Mouse (Mus musculus): ENCODE data around the gene Galnt9.

The Galnt9 gene

DNA sequence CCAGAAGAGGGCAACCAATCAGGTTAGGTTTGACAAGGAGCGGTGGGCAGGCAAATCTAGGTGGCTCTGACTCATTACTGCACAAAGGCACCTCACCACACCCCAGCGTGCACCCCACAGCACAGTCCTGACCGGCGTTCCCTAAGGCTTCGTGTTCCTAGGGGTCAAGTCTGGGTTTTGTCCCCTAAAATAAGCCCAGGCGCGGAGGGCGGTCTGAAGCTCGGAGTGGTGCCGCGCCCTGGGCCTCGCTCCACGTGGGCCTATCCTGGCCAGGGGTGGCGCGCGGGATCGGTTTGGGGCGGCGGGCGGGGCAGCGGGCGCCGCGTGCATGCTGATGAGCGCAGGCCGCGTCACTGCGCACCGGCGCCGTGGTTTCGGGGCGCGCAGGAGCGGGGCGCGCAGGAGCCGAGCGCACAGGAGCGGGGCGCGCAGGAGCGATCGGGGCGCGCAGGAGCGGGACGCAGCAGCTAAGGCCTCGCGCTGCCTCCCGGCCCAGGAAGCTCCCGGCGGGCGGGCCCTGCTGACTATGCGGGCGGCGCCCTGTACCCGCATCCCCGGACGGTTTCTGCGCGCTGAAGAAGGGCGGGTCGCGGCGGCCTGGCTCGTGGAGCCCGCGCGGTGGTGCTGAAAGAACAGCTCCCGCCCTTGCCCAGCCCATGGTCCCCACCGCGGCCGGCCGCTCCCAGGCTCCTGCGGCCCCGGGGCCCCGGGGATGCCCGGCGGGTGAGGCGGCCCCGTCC is at the start of gene Galnt9:
Gene Galnt9 (plus strand): TSS at position 405 of the 740 bp plus-strand sequence.
- DNase-seq (ENCODE audit: low spot score) = no peak

DNA sequence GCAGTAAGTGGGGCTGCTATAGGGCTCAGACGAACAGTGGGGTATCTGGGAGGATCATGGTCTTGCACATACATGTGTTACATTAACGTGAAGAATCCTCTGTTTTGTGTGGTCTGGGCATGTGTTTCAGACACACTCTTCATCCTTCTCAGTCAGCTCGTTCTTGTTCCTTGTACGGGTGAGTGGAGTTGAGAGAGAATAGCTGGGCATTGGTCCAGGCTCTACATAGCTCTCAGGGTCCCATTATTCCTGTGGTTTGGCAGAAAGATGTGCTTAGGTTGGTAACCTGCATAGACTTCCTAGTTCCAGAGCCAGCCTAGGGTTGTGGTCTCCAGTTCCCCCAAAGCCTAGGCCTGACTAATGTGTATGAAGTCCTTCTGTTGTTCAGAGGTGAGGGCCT is 49.8 kb upstream of the Galnt9 start:
- no peak for DNase-seq (ENCODE audit: low spot score)

DNA sequence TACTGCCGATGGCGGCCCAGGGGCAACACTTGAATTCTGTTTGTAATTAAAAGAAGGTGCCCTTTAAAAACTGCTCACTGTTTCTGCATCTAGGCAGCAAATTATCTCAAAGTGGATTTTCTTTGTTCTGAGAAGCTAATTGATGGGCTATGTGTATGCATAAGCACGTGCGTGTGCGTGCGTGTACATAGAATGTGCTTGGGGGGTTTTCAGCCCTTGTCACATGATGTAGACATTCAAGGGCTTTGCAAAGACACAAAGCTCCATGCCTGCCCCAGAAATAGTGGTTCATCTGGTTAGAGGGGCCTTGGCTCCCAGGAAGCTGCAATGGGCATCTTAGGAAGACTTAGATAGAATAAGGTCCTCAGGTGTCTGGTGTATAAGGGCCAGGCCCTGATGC is 49.1 kb upstream of the Galnt9 start:
- no peak for DNase-seq (ENCODE audit: low spot score)

DNA sequence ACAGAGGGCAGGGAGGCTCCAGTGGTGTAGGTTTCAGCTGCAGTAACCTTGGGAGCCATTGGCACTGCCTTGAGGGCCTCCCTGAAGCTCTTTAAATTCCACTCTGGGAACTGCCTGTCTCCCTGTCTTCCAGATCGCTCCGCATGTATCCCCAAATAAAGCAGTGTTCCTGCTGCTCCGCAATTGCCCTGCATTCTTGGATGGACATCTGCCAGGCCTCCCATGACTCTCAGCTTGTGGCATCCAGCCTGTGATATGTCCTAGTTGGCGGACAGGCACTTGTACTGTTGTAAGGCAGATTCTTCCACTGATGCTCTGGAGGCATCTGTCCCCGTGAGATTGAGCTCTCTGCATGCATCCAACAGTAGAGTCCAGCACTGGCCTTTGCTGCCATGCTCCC is 46.6 kb upstream of the Galnt9 start:
- no peak for DNase-seq (ENCODE audit: low spot score)

DNA sequence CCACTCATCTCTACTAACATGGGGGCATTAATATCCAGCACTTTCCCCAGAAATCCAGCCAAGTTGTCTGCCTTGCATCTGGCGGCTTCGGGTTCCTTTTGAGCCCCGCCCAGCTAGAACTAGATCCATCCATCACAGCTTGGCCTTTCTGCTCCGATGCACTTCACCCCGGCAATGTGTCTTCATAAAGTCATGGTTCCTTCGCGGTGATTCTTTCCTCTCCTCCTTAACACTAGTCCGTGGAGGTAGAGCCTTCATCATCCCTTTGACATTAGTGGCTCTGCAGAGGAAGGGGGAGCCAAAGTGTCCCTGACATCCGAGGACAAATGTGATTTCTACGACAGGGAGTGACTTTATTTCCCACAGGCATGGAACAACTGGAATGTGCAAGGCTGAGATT is 46.1 kb upstream of the Galnt9 start:
- DNase-seq (ENCODE audit: low spot score) = no peak

DNA sequence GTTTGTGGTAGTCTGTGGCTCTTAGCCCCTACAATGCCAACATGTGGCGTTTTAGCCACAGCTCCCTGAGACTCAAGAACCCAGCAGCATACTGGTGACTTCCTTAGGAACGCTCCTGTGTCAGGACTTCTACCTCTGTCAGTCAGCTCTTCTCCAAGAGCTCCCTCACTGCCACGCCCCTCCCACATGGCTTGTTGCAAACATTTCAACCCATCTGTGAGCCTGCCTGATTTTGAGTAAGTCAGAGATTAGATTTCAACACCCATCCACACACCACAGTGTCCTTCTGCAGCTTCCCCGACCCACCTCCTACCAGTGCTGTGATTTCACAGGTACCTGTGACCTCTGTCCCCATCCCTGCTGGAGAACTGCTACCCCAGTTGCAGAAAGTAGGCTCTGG is 43.9 kb upstream of the Galnt9 start:
- DNase-seq (ENCODE audit: low spot score) = no peak

DNA sequence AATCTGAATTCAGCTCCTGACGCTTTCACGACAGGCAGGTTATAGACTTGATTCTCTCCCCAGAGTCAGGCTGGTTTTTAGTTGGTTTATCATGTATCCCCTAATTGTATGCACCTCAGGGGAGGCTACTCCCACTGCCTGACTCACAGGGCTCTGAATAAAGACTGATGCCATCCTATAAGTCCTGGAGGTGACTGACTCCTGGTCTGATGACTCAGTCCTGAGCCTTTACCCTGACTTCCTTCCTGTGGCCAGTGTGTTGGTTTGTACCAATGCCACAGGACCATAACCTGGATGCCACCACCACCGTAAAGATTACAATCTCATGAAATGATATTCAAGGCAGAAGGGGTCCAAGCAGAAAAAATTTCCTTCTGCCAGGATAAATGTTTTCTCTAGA is 40.8 kb upstream of the Galnt9 start:
- DNase-seq (ENCODE audit: low spot score) = no peak

DNA sequence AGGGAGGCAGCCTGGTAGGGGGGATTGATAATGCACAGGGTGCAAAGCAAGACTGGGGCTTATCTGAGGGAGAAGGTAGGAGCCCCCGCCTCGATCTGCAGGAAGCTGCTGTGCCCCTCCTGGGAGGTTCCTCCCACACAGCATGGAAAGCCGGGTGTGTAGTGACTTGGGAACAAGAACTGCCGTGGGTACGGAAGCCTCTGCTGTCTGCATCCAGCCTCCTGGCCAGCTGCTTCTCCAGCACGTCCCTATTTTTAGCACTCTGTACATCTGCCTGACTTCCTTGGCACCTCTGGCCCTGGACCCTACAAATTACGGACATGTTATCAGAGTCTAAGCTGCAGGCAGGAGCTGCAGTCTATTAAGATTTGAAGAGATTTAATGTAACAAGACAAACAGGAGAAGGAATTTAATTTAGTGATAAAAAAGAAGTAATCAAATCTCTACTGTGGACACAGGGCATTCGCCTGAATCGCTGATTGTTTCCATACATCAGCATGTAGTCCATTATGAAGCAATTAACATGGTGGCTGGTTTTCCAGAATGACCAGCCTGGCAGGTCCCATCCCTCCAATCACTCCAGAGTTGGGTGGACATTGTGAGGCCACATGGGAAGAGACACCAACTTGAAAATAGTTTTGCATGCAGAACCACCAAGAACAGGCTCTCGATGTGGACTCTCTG is 38.4 kb upstream of the Galnt9 start:
- DNase-seq (ENCODE audit: low spot score) = no peak

DNA sequence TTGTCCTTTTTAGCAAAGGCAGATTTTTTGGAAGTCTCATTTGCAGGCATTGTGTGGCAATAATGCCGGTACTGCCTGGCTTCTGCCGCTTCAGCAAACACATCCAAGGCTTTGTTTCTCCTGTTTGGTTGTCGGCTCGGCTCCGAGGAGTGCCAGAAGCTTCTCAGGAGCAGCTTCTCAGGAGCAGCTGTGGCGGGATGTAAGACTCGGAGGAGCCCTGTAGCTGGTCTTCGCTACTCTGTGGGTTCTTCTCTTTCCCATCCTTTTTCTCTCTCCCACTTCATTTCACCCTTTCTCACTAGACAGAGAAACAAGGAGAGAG is 37.9 kb upstream of the Galnt9 start:
- DNase-seq (ENCODE audit: low spot score) = no peak

DNA sequence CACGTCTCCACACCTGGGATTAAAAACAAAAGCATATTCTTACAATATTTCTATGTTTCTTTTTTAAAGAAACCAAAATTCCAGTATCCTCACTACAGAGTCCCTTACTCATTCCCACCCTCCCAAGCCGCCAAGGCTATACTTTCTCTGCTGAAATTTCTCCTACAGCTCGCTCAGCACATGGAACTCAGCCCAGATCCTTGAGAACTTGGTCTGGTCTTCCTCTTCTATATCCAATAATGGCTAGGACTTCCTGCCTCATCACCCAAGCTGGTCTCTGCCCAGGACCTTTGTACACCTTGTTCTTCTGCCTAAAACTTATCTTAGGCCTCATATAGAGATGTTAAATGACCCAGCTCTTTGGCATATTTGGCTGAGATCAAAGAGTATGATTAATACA is 37.3 kb upstream of the Galnt9 start:
- DNase-seq (ENCODE audit: low spot score) = no peak

DNA sequence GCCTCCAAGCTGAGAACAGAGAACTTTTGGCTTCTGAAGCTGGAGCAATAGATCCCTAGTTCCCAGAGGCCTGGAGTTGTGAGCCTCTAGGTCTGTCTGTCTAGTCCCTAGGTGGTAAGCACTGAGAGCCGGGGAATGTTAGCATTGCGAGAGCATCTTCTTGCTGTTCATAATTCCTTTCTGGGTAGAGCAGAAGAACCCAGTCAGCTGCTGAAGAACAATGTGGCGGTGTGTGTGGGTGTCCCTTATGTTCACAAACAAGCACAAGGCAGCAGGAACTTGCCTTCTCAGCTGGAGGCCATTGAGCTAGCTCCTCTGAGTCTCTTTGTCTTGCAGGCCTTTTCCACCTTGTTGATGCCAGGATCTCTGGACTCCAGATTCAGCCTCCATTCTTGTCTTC is 36.2 kb upstream of the Galnt9 start:
- no peak for DNase-seq (ENCODE audit: low spot score)

DNA sequence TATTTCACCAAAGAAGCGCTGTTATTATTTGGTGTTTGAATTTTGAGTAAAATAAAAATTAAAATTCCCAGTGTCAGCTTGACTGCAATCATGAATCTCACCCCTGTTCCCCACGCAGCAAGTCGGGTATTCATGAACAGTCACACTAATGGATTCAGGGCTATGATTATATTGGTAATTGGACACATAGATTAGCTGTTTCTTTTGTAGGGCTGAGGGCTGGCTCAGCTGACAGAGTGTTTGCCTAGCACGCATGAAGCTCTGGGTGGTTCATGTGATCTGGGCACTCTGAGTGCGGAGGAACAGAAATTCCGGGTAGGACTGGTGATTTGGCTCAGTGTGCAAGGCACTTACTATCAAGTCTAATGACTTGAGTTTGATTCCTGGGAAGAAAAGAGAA is 33.8 kb upstream of the Galnt9 start:
- no peak for DNase-seq (ENCODE audit: low spot score)

DNA sequence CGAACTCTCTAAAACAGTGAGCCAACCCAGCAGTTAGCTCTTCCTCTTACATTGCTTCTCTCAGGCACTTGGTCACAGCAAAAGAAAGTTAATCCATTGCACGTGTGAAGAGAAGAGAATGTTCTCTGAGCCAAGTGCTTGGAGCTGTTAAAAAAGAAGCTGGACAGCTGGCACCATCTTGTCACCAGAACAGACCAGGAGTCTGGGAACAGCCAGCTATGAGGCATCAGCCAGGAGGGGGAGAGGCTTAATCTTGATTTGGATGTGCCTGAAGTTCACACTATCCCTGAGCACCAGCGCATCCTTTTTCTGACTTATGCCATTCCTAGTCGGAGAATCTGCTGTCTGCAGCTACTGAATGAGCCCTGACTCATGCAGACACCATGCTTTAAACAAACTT is 30.4 kb upstream of the Galnt9 start:
- no peak for DNase-seq (ENCODE audit: low spot score)

DNA sequence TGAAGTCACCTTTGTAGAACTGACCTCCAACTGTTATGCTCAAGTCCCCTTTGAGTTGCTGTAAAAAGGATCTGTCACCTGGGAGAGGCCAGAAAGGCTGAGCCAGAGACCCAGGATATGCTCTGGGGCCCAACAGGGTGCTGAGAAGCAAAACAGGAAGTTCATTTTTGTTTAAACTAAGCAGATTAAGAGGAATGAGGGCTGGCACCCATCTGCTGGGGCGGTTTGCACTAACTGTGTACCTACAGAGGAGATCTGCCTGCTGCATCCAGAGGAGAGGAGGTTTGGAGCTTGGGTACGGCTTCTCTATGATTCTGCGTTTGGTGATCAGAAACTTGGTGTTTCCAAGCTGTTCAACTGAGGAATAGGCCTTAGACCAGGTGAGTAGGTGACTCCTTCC is 29.5 kb upstream of the Galnt9 start:
- no peak for DNase-seq (ENCODE audit: low spot score)

DNA sequence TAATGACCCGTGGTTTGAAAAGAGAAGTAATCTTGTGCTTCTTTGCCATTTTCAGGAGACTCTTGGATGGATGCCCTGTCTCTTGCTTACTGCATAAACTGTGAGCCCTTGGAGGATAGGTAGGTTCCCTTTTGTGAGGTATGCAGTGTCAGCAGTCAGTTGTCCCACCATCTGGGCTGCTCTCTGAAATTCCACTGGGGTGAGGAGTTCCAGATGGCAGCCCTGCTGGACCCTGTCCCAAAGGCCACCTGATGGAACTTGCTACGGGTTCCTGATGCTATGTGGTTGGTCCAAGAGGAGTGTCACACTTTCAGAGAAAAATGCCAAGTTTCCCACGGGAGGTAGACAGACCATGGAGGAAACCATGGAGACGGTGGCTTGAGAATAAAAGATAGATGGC is 27.8 kb upstream of the Galnt9 start:
- DNase-seq (ENCODE audit: low spot score) = no peak

DNA sequence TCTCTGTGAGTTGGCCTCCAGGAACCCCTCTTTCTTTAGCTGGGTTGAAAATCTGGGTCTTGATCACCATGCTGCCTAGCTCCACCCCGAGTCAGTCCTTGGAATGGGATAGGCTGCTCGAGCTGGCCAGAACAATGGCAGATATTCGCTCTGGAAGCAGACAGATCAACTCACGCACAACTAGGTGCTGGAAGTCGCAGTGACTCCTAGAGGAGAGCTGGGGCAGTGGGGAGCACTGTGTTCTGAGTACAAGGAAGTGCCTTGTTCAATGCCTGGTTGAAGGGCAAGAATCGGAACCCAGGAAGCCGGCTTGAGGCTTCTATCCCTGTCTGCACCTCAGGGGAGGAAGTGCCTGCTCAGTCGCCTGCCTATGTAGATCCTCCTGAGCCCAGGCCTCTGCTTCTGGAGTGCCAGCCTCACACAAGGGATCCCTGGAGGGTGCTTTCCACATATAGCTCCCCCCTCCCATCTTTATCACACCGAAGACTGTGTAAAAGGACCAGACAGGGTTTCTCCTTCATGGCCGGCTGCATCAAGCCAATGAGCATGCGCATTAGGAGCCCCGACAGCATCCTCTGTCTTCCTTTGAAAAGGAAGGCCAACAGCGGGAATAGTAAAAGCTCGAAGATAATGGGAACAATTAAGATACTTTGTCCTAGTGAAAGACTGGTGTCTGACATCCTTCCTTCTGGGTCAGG is 25.9 kb upstream of the Galnt9 start:
- DNase-seq (ENCODE audit: low spot score) = no peak

DNA sequence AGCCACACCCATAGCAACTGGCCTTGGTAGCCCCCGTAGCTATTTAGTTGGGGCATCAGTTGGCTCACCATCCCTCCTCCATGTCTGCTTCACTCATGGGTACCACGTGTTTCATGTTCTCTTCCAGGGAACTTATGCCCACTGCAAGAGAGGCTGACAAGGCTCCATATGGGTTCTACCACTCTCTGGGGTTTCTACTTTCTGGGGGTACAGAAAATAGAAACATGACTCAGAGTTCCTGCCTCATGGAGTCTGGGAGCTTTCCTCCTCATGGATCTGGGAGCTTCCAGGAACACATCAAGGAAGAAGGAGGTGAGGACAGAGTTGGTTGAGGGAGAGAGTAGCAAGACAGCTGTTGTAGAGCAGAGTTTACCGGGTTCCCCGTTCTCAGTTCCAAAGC is 23.2 kb upstream of the Galnt9 start:
- DNase-seq (ENCODE audit: low spot score) = no peak

DNA sequence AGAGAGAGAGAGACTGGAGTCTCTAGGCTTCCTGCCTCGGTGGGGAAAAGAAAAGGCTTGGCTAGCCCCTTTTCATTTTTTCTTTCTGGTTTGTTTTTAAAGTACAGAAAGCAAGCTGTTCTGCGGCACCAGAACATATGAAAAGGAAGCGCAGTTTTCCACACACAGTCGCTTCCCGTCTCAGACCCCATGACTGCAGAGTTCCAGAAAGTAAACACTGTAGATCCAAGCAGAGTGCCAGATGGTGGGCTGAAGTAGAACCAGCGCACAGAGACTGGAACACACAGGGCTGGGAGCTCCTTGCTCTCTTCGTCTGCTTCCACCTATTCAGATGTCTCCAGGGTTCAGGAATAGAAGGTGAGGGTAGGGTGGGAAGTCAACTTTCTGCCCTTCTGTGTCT is 22.3 kb upstream of the Galnt9 start:
- DNase-seq (ENCODE audit: low spot score) = no peak

DNA sequence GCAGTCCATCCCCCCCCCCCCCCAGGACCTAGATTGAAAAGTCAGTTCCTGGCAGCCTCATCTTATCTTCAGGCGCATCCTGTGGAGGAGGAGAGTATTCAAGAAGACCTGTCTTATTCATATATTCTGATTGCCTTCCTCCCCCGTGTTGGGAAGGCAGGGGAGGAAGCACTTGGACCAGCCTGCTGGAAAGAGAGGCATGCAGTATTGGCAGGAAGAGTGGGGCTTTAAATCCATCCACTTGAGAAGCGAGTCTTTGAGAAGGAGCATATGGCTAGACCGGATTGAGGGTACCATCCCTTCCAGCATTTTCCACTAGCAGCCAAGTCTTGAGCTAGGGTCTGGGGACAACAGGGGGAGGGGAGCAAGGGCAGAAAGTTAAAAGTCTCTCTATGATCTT is 20.9 kb upstream of the Galnt9 start:
- no peak for DNase-seq (ENCODE audit: low spot score)

DNA sequence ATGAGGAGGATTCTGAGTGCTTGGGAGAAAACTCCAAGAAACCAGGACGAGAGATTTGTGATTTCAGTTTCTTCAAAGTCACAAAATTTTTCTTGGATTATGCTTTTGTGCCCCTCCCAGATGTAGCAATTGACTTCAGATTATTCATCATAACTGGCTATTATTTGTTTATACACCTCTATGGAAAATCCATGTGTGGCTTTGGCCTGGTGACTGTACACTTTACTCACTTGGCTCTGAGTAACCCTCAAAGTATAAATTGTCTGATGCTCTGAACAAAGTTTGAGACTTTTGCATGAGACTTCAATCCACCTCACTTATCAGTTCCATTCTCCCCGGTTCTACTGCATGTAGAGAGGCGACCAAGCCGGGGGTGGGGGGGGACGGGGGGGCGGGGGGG is 18.5 kb upstream of the Galnt9 start:
- DNase-seq (ENCODE audit: low spot score) = no peak

DNA sequence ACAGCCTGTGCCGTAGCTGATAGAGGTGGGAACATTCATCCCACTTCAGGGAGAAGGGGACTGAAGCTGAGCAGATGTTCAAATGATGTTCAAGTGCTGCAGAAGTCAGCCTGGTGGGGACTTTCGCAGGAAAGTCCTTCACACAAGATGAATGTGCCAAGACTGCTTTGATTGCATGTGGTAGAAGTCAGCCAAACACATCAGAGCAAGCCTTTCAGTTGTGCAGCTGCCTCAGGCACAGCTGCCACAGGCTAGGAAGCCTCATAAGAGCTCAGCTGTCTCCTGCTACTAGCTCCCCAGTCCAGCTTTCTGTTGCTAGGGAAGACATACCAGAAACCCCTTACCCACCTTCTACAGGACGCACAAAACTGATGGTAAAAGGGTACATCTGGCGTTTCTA is 17.6 kb upstream of the Galnt9 start:
- DNase-seq (ENCODE audit: low spot score) = no peak

DNA sequence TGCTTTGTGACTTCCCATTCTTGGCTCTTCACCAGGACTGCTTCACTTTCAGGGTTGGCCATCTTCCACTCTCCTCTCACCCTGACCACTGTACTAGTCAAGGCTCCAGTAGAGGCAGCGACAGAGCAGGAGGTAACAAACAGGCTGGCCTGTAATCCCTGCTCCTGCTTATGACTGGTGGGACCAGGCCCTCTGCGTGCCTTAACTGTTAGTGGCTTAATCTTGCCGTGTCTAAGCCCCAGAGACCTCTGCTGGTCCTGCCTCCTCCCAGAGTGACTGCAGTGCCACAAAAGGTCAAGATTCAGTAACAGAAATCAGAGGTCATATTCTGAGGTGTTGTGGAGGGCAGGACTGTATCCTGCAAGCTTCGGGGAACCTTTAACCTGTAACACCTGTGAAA is 13.1 kb upstream of the Galnt9 start:
- no peak for DNase-seq (ENCODE audit: low spot score)

DNA sequence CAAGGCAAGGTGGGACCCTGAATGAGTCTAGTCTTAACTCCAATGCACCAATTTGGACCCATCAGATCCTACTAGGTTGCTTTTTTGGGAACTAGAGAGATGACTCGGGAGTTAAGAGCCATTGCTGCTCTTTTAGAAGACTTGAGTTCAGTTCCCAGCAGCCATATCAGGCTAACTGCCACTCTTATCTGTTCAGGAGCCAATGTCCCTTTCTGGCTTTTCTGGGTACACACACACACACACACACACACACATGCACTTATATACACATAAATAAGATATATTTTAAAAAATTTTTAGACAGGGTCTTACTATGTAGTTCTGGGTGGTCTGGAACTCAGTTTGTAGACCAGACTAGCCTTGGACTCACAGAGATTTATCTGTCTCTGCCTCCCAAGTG is 9.8 kb upstream of the Galnt9 start:
- DNase-seq (ENCODE audit: low spot score) = no peak

DNA sequence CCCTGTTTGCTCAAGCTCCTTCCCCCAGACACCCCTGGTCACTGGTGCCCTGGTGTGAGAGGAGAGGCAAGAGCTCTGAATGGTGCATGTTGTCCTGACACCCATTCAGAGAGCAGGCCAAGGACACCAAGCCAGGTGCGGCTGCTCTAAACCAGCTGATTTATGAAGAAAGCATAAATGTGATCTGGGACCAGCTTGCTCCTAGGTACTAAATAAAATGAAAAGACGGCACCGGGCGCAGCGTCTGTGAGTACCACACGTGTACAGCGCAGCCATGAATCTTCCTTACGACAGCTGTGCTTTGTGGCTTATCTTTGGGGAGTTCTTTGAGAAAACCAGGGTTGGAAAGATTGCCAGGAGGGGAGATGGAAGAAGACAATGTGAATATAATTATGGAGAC is 8.2 kb upstream of the Galnt9 start:
- no peak for DNase-seq (ENCODE audit: low spot score)

All from urinary bladder, postnatal 10 days (tissue).